Mouse (Mus musculus) heart, embryonic 10.5 days (tissue): ENCODE measurements around the gene Adm2. TPM values are rescaled to one million over a fixed set of nuclear protein-coding genes. Genes with fewer than 3 reads are reported as not detected.

Experiments used
- DNase-seq: peaks from one replicate; pipeline ENCODE4 v3.0.0-alpha.2; 2017; ENCODE audit warnings: low spot score
- H3K27ac ChIP-seq: fragments of 300-500 bp; sonication (generic); 2 replicates; pipeline ENCODE4 v1.5.1; 2016; ENCODE audit warnings: mild to moderate bottlenecking
- H3K27me3 ChIP-seq: fragments of 300-500 bp; sonication (generic); 2 replicates; pipeline ENCODE4 v1.6.1; 2016; ENCODE audit warnings: mild to moderate bottlenecking; ENCODE audit not compliant: poor library complexity, insufficient read depth, severe bottlenecking
- H3K36me3 ChIP-seq: fragments of 300-500 bp; sonication (generic); 2 replicates; pipeline ENCODE4 v1.6.1; 2016; ENCODE audit warnings: mild to moderate bottlenecking, moderate library complexity
- H3K4me1 ChIP-seq: fragments of 300-500 bp; sonication (generic); 2 replicates; pipeline ENCODE4 v1.6.1; 2016; ENCODE audit warnings: mild to moderate bottlenecking
- H3K4me3 ChIP-seq: fragments of 300-500 bp; sonication (generic); 2 replicates; pipeline ENCODE4 v1.5.1; 2016; ENCODE audit warnings: mild to moderate bottlenecking, moderate library complexity
- H3K9me3 ChIP-seq: fragments of 300-500 bp; sonication (generic); 2 replicates; pipeline ENCODE4 v1.6.1; 2016; ENCODE audit warnings: mild to moderate bottlenecking, moderate library complexity
- WGBS: fragments of 180-500 bp; shearing (Covaris S2); methylation state at CpG from one replicate; pipeline ENCODE4 v1.1.7; 2016; 5-methylcytosine and 5-hydroxymethylcytosine counted together
- microRNA-seq: library from miRNA; unstranded; fragments of <30 nt; microRNA quantifications from one replicate; pipeline ENCODE4, GENCODE M21; 2017
- polyA plus RNA-seq: library from polyadenylated mRNA; unstranded; fragments of >200 nt; fragmentation: Nextera tagmentation; extraction: Ambion mirVana; gene quantifications from 2 replicates; pipeline ENCODE4 v1.2.1, GENCODE M21; 2016

Gene Adm2
- polyA plus RNA-seq, 1 experiment from 2014 or later: 0.65 TPM

GRCm38 (mm10) chr15:89373762-89374248, 51.3 kb downstream of the Adm2 start, which contains the start of gene Sco2:
TSS of gene Sco2 (minus strand) at chr15:89373846.
- DNase-seq: peak; percentile 97
- Histone ChIP-seq H3K4me3 (peak within 1 kb of the TSS; percentile 76), H3K9me3 (no peaks in the 10 kb centered on the region), H3K27ac (peak within 1 kb of the TSS; percentile 94), H3K4me1 (peaks cover 41% of the 10 kb centered on the region), H3K36me3 (peaks cover 40% of the 10 kb centered on the region), H3K27me3 (peaks cover 31% of the 10 kb centered on the region)
- WGBS: under 1% methylated on average over 42 of the region's 42 CpGs

Small RNA genes lying within 50 kb of the gene (microRNA-seq; reads per million reads assigned to microRNA genes)
- not detected for gene Mir6959

Other genes with a start within 250 kb of the Adm2 start
- 63.0 and 67.6 TPM in 2 replicates for gene Trabd, start 247.6 kb upstream of the Adm2 start, polyA plus RNA-seq
- 9.5 and 11.8 TPM in 2 replicates for gene Selenoo, start 233.6 kb upstream of the Adm2 start, polyA plus RNA-seq
- gene Tubgcp6, start 199.6 kb upstream of the Adm2 start, polyA plus RNA-seq: 15.4 and 17.1 TPM in 2 replicates
- 18.5 and 19.0 TPM in 2 replicates for gene Hdac10, start 194.0 kb upstream of the Adm2 start, polyA plus RNA-seq
- 25.4 and 26.4 TPM in 2 replicates for gene Mapk12, start 182.0 kb upstream of the Adm2 start, polyA plus RNA-seq
- gene Mapk11, start 173.1 kb upstream of the Adm2 start, polyA plus RNA-seq: 4.2 and 4.8 TPM in 2 replicates
- gene Plxnb2, start 141.9 kb upstream of the Adm2 start, polyA plus RNA-seq: 106 and 117 TPM in 2 replicates
- 23.1 and 23.5 TPM in 2 replicates for gene Dennd6b, start 126.2 kb upstream of the Adm2 start, polyA plus RNA-seq
- 12.4 and 23.5 TPM in 2 replicates for gene Ppp6r2, start 111.2 kb upstream of the Adm2 start, polyA plus RNA-seq
- gene Sbf1, start 7.4 kb upstream of the Adm2 start, polyA plus RNA-seq: 53.3 and 57.2 TPM in 2 replicates
- gene Miox, start 11.7 kb downstream of the Adm2 start, polyA plus RNA-seq: not detected in 2 replicates
- 51.5 and 55.2 TPM in 2 replicates for gene Lmf2, start 32.9 kb downstream of the Adm2 start, polyA plus RNA-seq
- 137 and 150 TPM in 2 replicates for gene Ncaph2, start 33.0 kb downstream of the Adm2 start, polyA plus RNA-seq
- gene Sco2, start 51.1 kb downstream of the Adm2 start, polyA plus RNA-seq: 8.1 TPM in 2 replicates
- gene Tymp, start 54.3 kb downstream of the Adm2 start, polyA plus RNA-seq: 1.3 and 1.4 TPM in 2 replicates
- gene Odf3b, start 56.6 kb downstream of the Adm2 start, polyA plus RNA-seq: 0.31 and 0.38 TPM in 2 replicates
- gene Klhdc7b, start 62.2 kb downstream of the Adm2 start, polyA plus RNA-seq: 0.06 TPM in 1 of 2 replicates, not detected in the other
- not detected in 2 replicates for gene Syce3, start 87.8 kb downstream of the Adm2 start, polyA plus RNA-seq
- gene Cpt1b, start 103.1 kb downstream of the Adm2 start, polyA plus RNA-seq: 73.9 and 147 TPM in 2 replicates
- 2.7 and 3.4 TPM in 2 replicates for gene C730034F03Rik, start 106.9 kb downstream of the Adm2 start, polyA plus RNA-seq
- gene Gm44502, start 107.0 kb downstream of the Adm2 start, polyA plus RNA-seq: 0.38 and 0.58 TPM in 2 replicates
- gene Chkb, start 107.2 kb downstream of the Adm2 start, polyA plus RNA-seq: 64.7 and 64.8 TPM in 2 replicates
- gene Mapk8ip2, start 131.2 kb downstream of the Adm2 start, polyA plus RNA-seq: 0.44 and 0.99 TPM in 2 replicates
- 14.2 and 14.3 TPM in 2 replicates for gene Arsa, start 154.7 kb downstream of the Adm2 start, polyA plus RNA-seq
- gene Shank3, start 176.9 kb downstream of the Adm2 start, polyA plus RNA-seq: 2.1 and 2.6 TPM in 2 replicates
- gene Acr, start 245.6 kb downstream of the Adm2 start, polyA plus RNA-seq: 0.16 and 0.17 TPM in 2 replicates